Mouse (Mus musculus): ENCODE results near the gene Brf1.

Gene Brf1

DNA sequence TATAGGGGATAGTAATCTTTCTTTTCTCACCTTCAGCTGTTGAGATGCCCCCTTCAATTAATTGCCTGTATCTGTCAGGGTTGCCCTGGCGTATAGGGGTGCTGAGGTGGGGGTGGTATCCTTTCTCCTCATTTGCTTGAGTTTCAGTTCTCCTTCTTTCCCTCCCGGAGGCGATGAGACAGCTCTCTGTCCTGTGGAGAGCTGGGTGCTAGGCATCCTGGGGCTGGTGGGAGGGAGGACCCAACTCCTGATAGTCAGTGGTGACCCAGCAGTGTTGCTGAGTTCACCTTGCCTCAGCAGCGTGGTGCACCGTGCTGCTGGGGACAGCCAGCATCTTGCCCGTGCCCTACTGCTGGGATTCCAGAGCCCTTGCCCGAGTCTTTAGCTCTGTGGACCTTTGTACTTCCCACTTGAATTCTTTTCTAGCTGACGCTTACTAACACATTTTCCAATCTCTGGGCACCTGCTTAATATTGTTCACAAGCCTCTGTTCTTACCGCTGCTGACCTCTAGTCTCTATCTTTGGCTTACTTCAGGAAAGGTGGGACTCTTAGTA, 17.0 kb upstream of the Brf1 start:
- DNase-seq (ENCODE audit: extremely low spot score, low spot score) = no peak

DNA sequence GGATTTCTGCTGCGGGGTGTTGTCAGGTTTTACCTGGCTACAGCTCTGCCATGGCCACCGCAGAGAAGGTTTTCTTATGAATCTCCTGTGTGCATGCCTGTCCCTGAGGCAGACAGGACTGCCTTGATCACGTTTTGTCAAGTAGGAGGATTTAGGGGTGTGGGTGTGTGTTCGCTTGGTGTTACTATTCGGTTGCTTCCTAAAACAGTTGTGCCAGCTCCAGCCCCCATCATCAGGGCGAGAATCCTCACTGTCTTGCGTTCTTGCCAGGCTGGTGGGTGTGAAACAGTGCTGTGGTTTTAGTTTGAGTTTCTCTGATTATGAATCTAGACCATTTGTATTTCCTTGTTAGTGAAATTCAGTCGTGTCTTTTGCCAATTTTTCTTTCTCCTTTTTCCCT, 16.5 kb upstream of the Brf1 start:
- no peak for DNase-seq (ENCODE audit: extremely low spot score, low spot score)

DNA sequence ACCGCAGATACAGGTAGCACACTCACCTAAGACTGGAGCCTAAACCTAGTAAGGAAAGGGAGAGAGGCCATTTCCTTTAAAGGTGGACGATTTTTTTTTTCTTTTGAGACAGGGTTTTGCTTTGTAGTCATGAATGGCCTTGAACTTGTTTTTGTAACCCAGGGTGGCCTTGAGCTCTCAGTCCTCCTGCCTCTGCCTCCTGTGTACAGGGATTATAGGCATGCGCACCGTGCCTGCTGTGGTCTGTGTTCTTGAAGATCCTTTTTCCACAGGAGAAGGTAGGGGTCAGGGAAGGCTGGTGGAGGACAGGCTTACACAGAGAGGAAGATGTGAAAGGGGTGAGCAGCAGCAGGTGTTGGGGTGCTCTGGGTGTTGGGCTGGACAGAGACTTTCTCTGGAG, 15.5 kb upstream of the Brf1 start:
- DNase-seq (ENCODE audit: extremely low spot score, low spot score) = no peak

DNA sequence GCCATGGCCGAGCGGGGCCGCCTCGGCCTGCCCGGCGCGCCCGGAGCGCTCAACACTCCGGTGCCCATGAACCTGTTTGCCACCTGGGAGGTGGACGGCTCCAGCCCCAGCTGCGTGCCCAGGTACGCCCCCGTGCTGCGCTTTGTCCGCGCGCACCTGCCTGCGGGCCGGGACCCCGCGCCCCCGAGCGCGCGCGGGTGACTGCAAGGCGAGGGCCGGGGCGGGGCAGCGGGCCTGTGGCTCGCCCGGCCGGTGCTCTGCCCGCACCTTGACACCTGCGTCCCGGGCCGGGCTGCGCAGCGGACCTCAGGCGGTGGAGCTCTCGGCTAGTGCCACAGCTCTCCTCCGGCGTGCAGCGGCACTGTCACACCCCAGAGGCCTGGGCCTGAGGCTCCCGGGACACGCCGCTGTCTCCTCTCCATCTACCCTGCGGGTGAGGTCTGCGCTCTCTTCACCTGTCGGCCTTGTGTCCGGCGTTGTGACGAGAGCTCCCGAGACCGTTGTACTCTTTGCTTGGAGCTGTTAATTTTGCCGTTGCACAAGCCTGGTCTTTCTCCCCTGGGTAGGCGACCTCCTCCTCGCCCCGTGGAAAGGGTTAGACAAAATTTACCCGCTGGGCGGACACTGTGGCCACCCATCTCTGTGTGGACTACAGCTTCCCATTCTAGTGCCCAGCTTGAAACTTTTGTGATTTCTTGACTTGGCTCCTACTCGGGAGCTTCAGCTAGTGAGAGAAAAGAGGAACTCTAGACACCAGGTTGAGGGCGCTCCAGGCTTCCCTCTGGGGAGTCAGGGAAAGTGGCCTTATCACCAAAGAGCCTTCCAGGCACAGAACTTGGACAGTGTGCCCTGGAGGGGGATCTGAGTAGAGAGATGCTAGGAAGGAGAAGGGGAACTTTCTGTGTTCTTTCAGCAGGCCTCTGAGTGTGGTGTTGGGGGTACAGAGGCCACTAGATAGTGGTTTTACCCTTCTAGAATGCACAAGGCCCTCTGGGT, 14.4 kb upstream of the Brf1 start:
- DNase-seq (ENCODE audit: extremely low spot score, low spot score) = peak; percentile 65

DNA sequence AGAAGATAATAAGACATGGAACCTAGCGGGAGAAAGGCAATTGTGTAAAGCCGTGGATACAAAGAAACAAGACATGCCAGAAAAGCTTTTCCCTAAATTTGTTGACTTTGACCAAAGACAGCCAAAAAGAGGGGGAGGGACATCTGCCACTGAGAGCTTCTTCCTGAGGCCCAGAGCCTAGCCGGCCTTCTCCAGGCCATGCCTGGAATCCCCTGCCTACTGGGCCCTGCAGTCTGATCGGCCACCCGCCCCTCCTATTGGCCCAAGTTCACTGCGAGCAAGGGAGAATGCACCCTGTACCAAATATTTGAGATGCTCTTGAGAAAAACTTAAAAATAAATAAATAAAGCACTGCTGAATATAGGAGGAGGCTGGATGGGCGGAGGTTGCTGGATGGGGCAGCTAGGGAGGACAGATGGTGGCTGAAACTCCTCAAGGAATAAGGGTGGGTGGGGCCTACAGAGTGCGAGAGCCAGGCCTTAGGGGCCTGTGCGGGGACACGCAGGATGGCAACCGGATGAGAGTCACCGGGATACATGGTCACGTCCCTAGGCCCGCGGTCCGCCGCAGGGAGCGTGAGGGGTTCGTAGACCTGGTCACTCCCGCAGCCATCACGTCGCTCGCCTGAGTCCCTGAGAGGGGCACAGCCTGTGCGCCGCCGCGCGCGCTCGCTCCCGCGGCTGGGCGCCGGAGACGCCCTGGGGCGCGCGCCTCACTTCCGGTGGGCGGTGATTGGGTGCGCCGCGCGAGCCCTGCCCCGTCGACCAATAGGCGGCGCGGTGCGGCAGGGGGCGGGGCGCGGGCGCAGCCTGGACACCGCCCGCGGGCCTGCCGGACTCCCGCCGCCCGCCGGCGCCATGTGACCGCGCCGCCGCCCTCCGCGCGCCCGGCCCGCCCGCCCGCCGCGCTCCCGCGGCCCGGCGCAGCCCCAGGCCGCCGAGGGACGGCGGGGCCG, 13.4 kb upstream of the Brf1 start, which contains the start of gene Pacs2:
TSS of gene Pacs2 (plus strand) at position 905 of the 955 bp plus-strand sequence.
- DNase-seq (ENCODE audit: extremely low spot score, low spot score) = peak; percentile 93

GRCm38 (mm10) chr12:113013021-113013491, 12.6 kb upstream of the Brf1 start:
- peak; percentile 34 for DNase-seq (ENCODE audit: extremely low spot score, low spot score)

DNA sequence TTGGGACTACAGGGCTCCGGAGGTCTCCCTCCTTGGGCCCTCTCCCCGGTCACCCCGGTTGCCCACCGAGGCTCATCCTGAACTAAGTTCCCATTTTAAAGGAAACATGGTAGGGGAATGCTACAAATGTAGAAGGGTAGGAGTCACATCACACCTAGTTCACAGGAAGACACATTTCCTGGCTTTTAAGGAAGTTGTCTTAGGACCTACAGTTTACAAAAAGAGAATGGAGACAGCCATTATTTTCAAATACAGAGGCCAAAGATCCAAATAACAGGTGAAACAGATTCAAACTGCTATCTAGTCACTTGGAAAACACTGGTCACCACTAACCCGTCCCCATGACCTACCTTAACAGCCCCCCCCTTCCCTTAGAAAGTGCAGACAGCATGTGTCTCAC, 11.9 kb upstream of the Brf1 start:
- no peak for DNase-seq (ENCODE audit: extremely low spot score, low spot score)

DNA sequence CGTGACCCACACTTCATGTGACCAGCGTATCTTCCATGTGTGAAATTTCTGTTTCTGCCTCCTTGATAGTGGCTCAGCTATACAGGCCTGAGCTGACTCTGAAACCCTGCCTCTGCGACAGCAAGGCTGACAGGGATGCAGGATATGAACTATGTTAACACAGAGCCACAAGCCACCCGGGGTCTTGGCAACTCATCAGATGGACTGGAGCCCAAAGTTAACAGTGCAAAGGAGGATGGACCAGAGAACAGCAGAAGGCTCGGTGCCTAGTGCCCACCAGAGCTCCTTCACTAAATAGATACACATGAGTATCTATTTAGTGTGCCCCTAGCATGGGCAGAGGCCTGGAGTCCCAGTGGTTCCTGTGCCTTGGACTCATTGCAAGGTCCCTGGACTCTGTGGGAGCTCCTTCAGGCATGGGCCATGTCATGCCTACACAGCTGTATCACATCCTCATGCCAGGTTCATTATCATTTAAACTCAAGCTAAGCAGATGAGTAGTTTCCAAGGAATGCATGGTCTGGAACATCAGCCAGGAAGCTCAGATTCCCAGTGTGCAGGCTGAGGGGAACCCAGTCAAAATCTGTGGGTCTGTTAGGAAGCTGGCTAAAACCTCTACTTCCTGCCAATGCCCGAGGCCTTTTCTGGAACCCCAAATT, 11.3 kb upstream of the Brf1 start:
- no peak for DNase-seq (ENCODE audit: extremely low spot score, low spot score)

DNA sequence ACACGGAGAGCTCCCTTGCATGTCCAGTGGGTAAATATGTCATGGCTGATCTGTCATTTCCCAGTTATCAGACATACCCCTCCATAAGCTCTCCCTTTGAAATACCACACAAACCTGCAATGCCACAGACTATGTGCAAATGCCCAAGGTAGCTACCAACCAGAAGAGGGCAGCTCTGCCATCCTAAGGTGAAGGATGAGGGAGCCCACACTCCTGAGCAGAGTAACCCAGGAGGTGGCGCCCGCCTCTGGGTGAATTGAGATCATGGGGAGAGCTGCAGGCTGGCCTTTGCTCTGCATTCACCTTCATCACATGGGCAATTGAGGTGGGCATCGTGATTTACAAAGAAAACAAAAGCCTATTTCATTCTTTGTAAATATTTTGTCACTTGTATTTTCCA, 4.5 kb upstream of the Brf1 start:
- DNase-seq (ENCODE audit: extremely low spot score, low spot score) = no peak

DNA sequence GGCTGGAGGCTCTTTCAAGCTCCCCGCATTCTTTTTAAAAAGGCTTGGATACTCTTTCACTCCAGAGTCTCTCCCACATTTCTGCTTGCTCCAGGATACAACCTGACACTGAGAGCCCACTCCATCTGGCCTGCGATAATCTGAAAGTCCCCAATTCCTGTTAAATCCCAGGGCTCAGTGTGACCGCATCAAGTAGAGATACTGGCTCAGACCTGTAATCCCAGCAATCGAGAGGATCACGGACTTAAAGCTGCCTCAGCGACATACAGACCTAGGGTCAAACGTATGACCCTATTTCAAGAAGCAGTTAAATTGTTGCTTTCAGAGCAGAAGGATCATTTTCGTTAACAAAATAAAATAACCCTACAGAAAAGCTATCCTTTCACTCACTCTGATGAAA, 3.5 kb upstream of the Brf1 start:
- DNase-seq (ENCODE audit: extremely low spot score, low spot score) = no peak

GRCm38 (mm10) chr12:113002667-113003066, 2.2 kb upstream of the Brf1 start:
- DNase-seq (ENCODE audit: extremely low spot score, low spot score) = no peak

- no peak for DNase-seq (ENCODE audit: extremely low spot score, low spot score)
Measured at GRCm38 (mm10) chr12:113001133-113001474, 600 bp upstream of the Brf1 start.

DNA sequence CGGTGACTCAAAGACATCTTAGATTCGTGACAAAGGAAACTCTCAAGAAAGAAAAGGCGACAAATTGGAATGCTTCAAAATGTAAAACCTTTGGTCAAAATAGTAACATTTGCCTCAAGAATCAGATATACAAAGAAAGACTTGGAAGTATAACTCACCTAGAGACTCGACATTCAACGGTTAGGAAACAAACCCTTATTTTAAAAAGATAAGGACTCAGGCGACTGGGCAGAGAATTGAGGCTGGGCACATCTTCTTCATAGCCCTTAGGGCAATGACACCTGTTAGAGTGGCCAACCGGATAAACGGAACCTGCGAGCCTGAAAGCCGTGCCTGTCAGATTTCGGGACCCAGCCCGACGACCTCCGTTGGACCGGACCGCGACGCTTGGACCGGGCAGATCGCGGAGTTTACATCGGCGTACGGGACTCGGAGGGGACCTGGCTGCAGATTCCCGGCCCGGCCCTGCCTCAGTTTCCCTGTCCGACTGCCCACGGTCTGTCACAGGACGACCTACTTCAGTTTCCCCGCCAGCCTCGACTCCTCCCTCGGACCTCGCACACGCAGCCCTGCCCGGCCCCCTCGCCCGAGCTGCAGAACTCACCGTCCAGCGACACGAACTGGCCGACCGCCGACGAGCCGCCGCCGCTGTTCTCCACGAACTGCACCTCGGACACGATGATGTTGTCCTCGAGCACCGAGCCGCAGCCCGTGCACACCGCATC, 773 bp downstream of the Brf1 start:
- no peak for DNase-seq (ENCODE audit: extremely low spot score, low spot score)

- DNase-seq (ENCODE audit: extremely low spot score, low spot score) = no peak
Measured at GRCm38 (mm10) chr12:112994153-112994552, 6.4 kb downstream of the Brf1 start.

- DNase-seq (ENCODE audit: extremely low spot score, low spot score) = no peak
Measured at GRCm38 (mm10) chr12:112991444-112991843, 9.1 kb downstream of the Brf1 start.

GRCm38 (mm10) chr12:112990706-112991405, 9.6 kb downstream of the Brf1 start:
- DNase-seq (ENCODE audit: extremely low spot score, low spot score) = no peak

GRCm38 (mm10) chr12:112987877-112988276, 12.6 kb downstream of the Brf1 start:
- DNase-seq (ENCODE audit: extremely low spot score, low spot score) = no peak

DNA sequence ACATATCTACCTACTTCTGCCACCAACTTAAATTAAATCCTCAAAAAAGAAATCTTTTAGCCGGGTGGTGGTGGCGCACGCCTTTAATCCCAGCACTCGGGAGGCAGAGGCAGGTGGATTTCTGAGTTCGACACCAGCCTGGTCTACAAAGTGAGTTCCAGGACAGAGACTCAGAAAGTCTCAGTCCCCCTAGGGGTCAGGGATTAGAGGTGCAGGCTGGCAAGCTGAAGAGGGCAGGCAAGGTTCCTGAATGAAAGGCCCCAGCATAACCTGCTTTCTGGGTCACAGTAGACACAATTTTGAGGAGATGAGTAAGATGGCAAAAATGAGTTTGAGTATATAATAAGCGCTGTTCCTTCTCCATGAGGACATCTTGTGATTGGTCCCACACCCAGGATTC, 15.2 kb downstream of the Brf1 start:
- no peak for DNase-seq (ENCODE audit: extremely low spot score, low spot score)

DNA sequence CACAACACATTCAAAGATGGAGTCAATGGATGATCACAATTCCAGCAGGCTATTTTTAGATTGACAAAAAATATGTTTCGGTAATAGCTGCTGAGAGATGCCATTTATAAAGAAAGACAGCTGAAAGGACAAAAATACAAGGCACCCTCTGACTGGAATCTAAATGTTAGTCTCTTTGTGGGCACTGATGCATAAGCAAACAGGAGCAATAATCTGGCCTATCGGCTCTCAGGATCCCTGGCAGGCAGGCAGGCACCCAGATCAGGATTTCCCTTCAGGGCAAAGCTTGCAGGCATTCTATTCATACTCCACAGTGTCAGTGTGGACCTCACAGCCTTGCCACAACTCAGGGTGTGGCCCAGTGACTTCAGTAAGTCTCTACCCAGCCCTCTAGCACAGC, 18.5 kb downstream of the Brf1 start:
- no peak for DNase-seq (ENCODE audit: extremely low spot score, low spot score)

- DNase-seq (ENCODE audit: extremely low spot score, low spot score) = no peak
Measured at GRCm38 (mm10) chr12:112977156-112977555, 23.3 kb downstream of the Brf1 start.

All from neural tube, embryonic 10.5 days (tissue).